Mouse (Mus musculus) stomach, embryonic 14.5 days (tissue): ENCODE measurements around the gene Rab2b. TPM values are rescaled to one million over a fixed set of nuclear protein-coding genes. Genes with fewer than 3 reads are reported as not detected.

Experiments used
- ATAC-seq: fragments of 200-750 bp; cut with Nextera tagmentation; 2 replicates; pipeline ENCODE4 v1.8.0; 2017; ENCODE audit warnings: low read depth, moderate TSS enrichment; ENCODE audit not compliant: insufficient number of reproducible peaks, insufficient read depth, low FRiP score
- H3K27ac ChIP-seq: fragments of 300-500 bp; sonication (generic); 2 replicates; pipeline ENCODE4 v1.5.1; 2014; ENCODE audit warnings: mild to moderate bottlenecking, low read length, moderate library complexity, mixed read lengths
- H3K27me3 ChIP-seq: fragments of 300-500 bp; sonication (generic); 2 replicates; pipeline ENCODE4 v1.6.1; 2014; ENCODE audit warnings: low read length, control low read depth, mixed read lengths; ENCODE audit not compliant: control insufficient read depth, insufficient read depth
- H3K36me3 ChIP-seq: fragments of 300-500 bp; sonication (generic); 2 replicates; pipeline ENCODE4 v1.6.1; 2014; ENCODE audit warnings: mild to moderate bottlenecking, control low read depth, low read length, moderate library complexity, mixed read lengths; ENCODE audit not compliant: control insufficient read depth, insufficient read depth
- H3K4me1 ChIP-seq: fragments of 300-500 bp; sonication (generic); 2 replicates; pipeline ENCODE4 v1.6.1; 2014; ENCODE audit warnings: low read length, control low read depth, mixed read lengths; ENCODE audit not compliant: control insufficient read depth, insufficient read depth
- H3K4me2 ChIP-seq: fragments of 300-500 bp; sonication (generic); replicated peaks from 2 replicates; pipeline ENCODE4 v1.6.1; 2014; ENCODE audit warnings: low read depth, low read length, control low read depth
- H3K4me3 ChIP-seq: fragments of 300-500 bp; sonication (generic); 2 replicates; pipeline ENCODE4 v1.5.1; 2014; ENCODE audit warnings: low read depth, low read length, control low read depth
- H3K9ac ChIP-seq: fragments of 300-500 bp; sonication (generic); replicated peaks from 2 replicates; pipeline ENCODE4 v1.6.1; 2014; ENCODE audit warnings: low read depth, mild to moderate bottlenecking, control low read depth, low read length, moderate library complexity, mixed read lengths
- H3K9me3 ChIP-seq: fragments of 300-500 bp; sonication (generic); 2 replicates; pipeline ENCODE4 v1.6.1; 2016; ENCODE audit warnings: low read depth, low read length, control low read depth; ENCODE audit not compliant: control insufficient read depth
- WGBS: fragments of 180-500 bp; shearing (Covaris S2); extraction: QIAGEN DNeasy Blood & Tissue Kit; methylation state at CpG from one replicate; pipeline ENCODE4 v1.1.7; 2014; 5-methylcytosine and 5-hydroxymethylcytosine counted together
- polyA plus RNA-seq: library from polyadenylated mRNA; unstranded; fragments of >200 nt; fragmentation: Nextera tagmentation; extraction: Ambion mirVana; gene quantifications from 2 replicates; pipeline ENCODE4 v1.2.1, GENCODE M21; 2014

The Rab2b gene
- polyA plus RNA-seq, 1 experiment from 2014 or later: 27.3 TPM

- Histone ChIP-seq H3K4me3 (no peak overlapping the region), H3K27ac (no peak overlapping the region), H3K4me2 (no peak overlapping the region), H3K36me3 (peaks cover 67% of the 10 kb centered on the region), H3K4me1 (no peaks in the 10 kb centered on the region), H3K27me3 (no peaks in the 10 kb centered on the region), H3K9me3 (no peaks in the 10 kb centered on the region), H3K9ac (no peak overlapping the region)
- WGBS: 72% methylated on average over 6 of the region's 6 CpGs
- peak; percentile 37; the same call in 1 of the 2 replicates for ATAC-seq
Measured at GRCm38 (mm10) chr14:52295558-52296264, 16.4 kb upstream of the Rab2b start.

- Histone ChIP-seq H3K9ac (no peak overlapping the region), H3K27me3 (no peaks in the 10 kb centered on the region), H3K4me1 (0 out of 2 replicates have a peak, but pooled peaks cover 6% of the 10 kb centered on the region), H3K9me3 (no peaks in the 10 kb centered on the region), H3K4me2 (no peak overlapping the region), H3K4me3 (no peak overlapping the region), H3K27ac (no peak overlapping the region), H3K36me3 (peaks cover 27% of the 10 kb centered on the region)
- WGBS: 94% methylated on average over 3 of the region's 3 CpGs
- no peak for ATAC-seq
Measured at GRCm38 (mm10) chr14:52284191-52284590, 4.8 kb upstream of the Rab2b start.

- H3K27ac ChIP-seq: no peak overlapping the region
- no peak overlapping the region for H3K9ac ChIP-seq
- H3K4me3 ChIP-seq: no peak overlapping the region
- H3K9me3 ChIP-seq: no peaks in the 10 kb centered on the region
- H3K4me2 ChIP-seq: no peak overlapping the region
- ATAC-seq: no peak
- no peaks in the 10 kb centered on the region for H3K27me3 ChIP-seq
- 92% methylated on average over 5 of the region's 5 CpGs for WGBS
- H3K36me3 ChIP-seq: peaks cover 24% of the 10 kb centered on the region
- 0 out of 2 replicates have a peak, but pooled peaks cover 6% of the 10 kb centered on the region for H3K4me1 ChIP-seq
Measured at GRCm38 (mm10) chr14:52283629-52284028, 4.3 kb upstream of the Rab2b start.

GRCm38 (mm10) chr14:52279747-52280120, 389 bp upstream of the Rab2b start:
- ATAC-seq: peak; percentile 15; the same call in 1 of the 2 replicates
- H3K36me3 ChIP-seq: peaks cover 7% of the 10 kb centered on the region; the same call in 1 of the 2 replicates
- H3K9ac ChIP-seq: peak overlapping the region; percentile 77
- 0 out of 2 replicates have a peak, but pooled peaks cover 6% of the 10 kb centered on the region for H3K4me1 ChIP-seq
- peak overlapping the region; percentile 48 for H3K27ac ChIP-seq
- peak overlapping the region; percentile 75 for H3K4me3 ChIP-seq
- no peaks in the 10 kb centered on the region for H3K27me3 ChIP-seq
- no peaks in the 10 kb centered on the region for H3K9me3 ChIP-seq
- 2% methylated on average over 21 of the region's 21 CpGs for WGBS
- peak overlapping the region; percentile 49 for H3K4me2 ChIP-seq

GRCm38 (mm10) chr14:52277210-52277609, 2.1 kb downstream of the Rab2b start:
- Histone ChIP-seq H3K27me3 (no peaks in the 10 kb centered on the region), H3K9me3 (no peaks in the 10 kb centered on the region), H3K27ac (no peak overlapping the region), H3K4me1 (0 out of 2 replicates have a peak, but pooled peaks cover 6% of the 10 kb centered on the region), H3K4me2 (no peak overlapping the region), H3K4me3 (no peak overlapping the region), H3K36me3 (peaks cover 14% of the 10 kb centered on the region; the same call in 1 of the 2 replicates), H3K9ac (no peak overlapping the region)
- ATAC-seq: no peak
- WGBS: 91% methylated on average over 4 of the region's 4 CpGs

- H3K9me3 ChIP-seq: no peaks in the 10 kb centered on the region
- ATAC-seq: no peak
- H3K4me1 ChIP-seq: no peaks in the 10 kb centered on the region
- H3K4me3 ChIP-seq: no peak overlapping the region
- H3K4me2 ChIP-seq: no peak overlapping the region
- no peaks in the 10 kb centered on the region for H3K27me3 ChIP-seq
- no peak overlapping the region for H3K27ac ChIP-seq
- H3K36me3 ChIP-seq: peaks cover 14% of the 10 kb centered on the region; the same call in 1 of the 2 replicates
- no peak overlapping the region for H3K9ac ChIP-seq
- WGBS: 67% methylated on average over 3 of the region's 3 CpGs
Measured at GRCm38 (mm10) chr14:52272781-52273180, 6.6 kb downstream of the Rab2b start.

GRCm38 (mm10) chr14:52257484-52258213, 21.7 kb downstream of the Rab2b start, which contains the start of gene Chd8:
Chd8 (minus strand) TSS chr14:52257780.
- Histone ChIP-seq H3K36me3 (no peaks in the 10 kb centered on the region), H3K9ac (peak within 1 kb of the TSS; percentile 89), H3K4me2 (peak within 1 kb of the TSS; percentile 74), H3K27ac (peak within 1 kb of the TSS; percentile 93), H3K27me3 (no peaks in the 10 kb centered on the region), H3K4me3 (peak within 1 kb of the TSS; percentile 87), H3K4me1 (peaks cover 5% of the 10 kb centered on the region; the same call in 1 of the 2 replicates), H3K9me3 (no peaks in the 10 kb centered on the region)
- WGBS: 0% methylated on average over 54 of the region's 54 CpGs
- ATAC-seq: peak; percentile 100

GRCm38 (mm10) chr14:52256311-52257175, 22.8 kb downstream of the Rab2b start:
- Histone ChIP-seq H3K4me1 (peaks cover 5% of the 10 kb centered on the region; the same call in 1 of the 2 replicates), H3K4me3 (peak overlapping the region; percentile 87), H3K36me3 (no peaks in the 10 kb centered on the region), H3K27ac (peak overlapping the region; percentile 93), H3K27me3 (no peaks in the 10 kb centered on the region), H3K9ac (peak overlapping the region; percentile 89), H3K9me3 (no peaks in the 10 kb centered on the region), H3K4me2 (peak overlapping the region; percentile 74)
- no peak for ATAC-seq
- WGBS: 7% methylated on average over 18 of the region's 18 CpGs
